Mouse (Mus musculus): ENCODE results near the gene Exoc3l4. TPM values are rescaled to one million over a fixed set of nuclear protein-coding genes. Genes with fewer than 3 reads are reported as not detected.

Exoc3l4 gene
- polyA plus RNA-seq, 1 experiment from 2014 or later, result 5.2 TPM

- 0 out of 2 replicates have a peak, but pooled peaks cover 4% of the 10 kb centered on the region for H3K9me3 ChIP-seq
- WGBS, result under 1% methylated on average over 48 of the region's 48 CpGs
- peak within 1 kb of the TSS; percentile 57 for H3K4me3 ChIP-seq
- DNase-seq (ENCODE audit: extremely low spot score, low spot score), result peak; percentile 78
- peaks cover 61% of the 10 kb centered on the region for H3K4me1 ChIP-seq
- H3K36me3 ChIP-seq (replicated peaks), result no peaks in the 10 kb centered on the region
- H3K27me3 ChIP-seq (ENCODE audit: poor library complexity, severe bottlenecking), result peaks cover 94% of the 10 kb centered on the region
- H3K27ac ChIP-seq, result peak within 1 kb of the TSS; percentile 45; the same call in 1 of the 2 replicates
These were observed 25.6 kb downstream of the Exoc3l4 start, which contains the start of gene Tnfaip2 for GRCm38 (mm10) chr12:111442309-111443010. Gene Tnfaip2, plus strand, starts transcription at chr12:111442469.

- Histone ChIP-seq H3K27me3 (ENCODE audit: poor library complexity, severe bottlenecking) (peaks cover 94% of the 10 kb centered on the region), H3K9me3 (0 out of 2 replicates have a peak, but pooled peaks cover 4% of the 10 kb centered on the region), H3K27ac (peak overlapping the region; percentile 12; the same call in 1 of the 2 replicates), H3K4me3 (peak overlapping the region; percentile 57), H3K4me1 (peaks cover 66% of the 10 kb centered on the region), H3K36me3 (replicated peaks) (no peaks in the 10 kb centered on the region)
- 8% methylated on average over 15 of the region's 15 CpGs for WGBS
- DNase-seq (ENCODE audit: extremely low spot score, low spot score), result no peak
These were observed 26.4 kb downstream of the Exoc3l4 start for GRCm38 (mm10) chr12:111443011-111443870.

- H3K36me3 ChIP-seq (replicated peaks), result no peaks in the 10 kb centered on the region
- H3K9me3 ChIP-seq, result 0 out of 2 replicates have a peak, but pooled peaks cover 4% of the 10 kb centered on the region
- H3K4me3 ChIP-seq, result 0 out of 2 replicates have a peak overlapping the region, but pooled peaks have one; percentile 57
- no peak overlapping the region for H3K27ac ChIP-seq
- WGBS, result 22% methylated on average over 10 of the region's 10 CpGs
- H3K27me3 ChIP-seq (ENCODE audit: poor library complexity, severe bottlenecking), result peaks cover 97% of the 10 kb centered on the region
- DNase-seq (ENCODE audit: extremely low spot score, low spot score), result no peak
- H3K4me1 ChIP-seq, result peaks cover 75% of the 10 kb centered on the region
These were observed 27.4 kb downstream of the Exoc3l4 start for GRCm38 (mm10) chr12:111443921-111444831.

GRCm38 (mm10) chr12:111445161-111445889 lies 28.5 kb downstream of the Exoc3l4 start:
- no peak overlapping the region for H3K27ac ChIP-seq
- H3K4me3 ChIP-seq, result peak overlapping the region; percentile 38
- H3K36me3 ChIP-seq (replicated peaks), result no peaks in the 10 kb centered on the region
- peaks cover 100% of the 10 kb centered on the region for H3K27me3 ChIP-seq (ENCODE audit: poor library complexity, severe bottlenecking)
- WGBS, result 2% methylated on average over 52 of the region's 52 CpGs
- H3K9me3 ChIP-seq, result no peaks in the 10 kb centered on the region
- DNase-seq (ENCODE audit: extremely low spot score, low spot score), result no peak
- H3K4me1 ChIP-seq, result peaks cover 87% of the 10 kb centered on the region

- Histone ChIP-seq H3K9me3 (no peaks in the 10 kb centered on the region), H3K36me3 (replicated peaks) (no peaks in the 10 kb centered on the region), H3K27me3 (ENCODE audit: poor library complexity, severe bottlenecking) (peaks cover 100% of the 10 kb centered on the region), H3K4me3 (peak overlapping the region; percentile 38), H3K4me1 (peaks cover 90% of the 10 kb centered on the region), H3K27ac (no peak overlapping the region)
- 4% methylated on average over 27 of the region's 27 CpGs for WGBS
- no peak for DNase-seq (ENCODE audit: extremely low spot score, low spot score)
These were observed 29.2 kb downstream of the Exoc3l4 start for GRCm38 (mm10) chr12:111445890-111446613.

- WGBS, result 18% methylated on average over 5 of the region's 5 CpGs
- Histone ChIP-seq H3K36me3 (replicated peaks) (no peaks in the 10 kb centered on the region), H3K27ac (peak overlapping the region; percentile 6; the same call in 1 of the 2 replicates), H3K4me3 (no peak overlapping the region), H3K9me3 (no peaks in the 10 kb centered on the region), H3K27me3 (ENCODE audit: poor library complexity, severe bottlenecking) (peaks cover 100% of the 10 kb centered on the region), H3K4me1 (peaks cover 86% of the 10 kb centered on the region)
- no peak for DNase-seq (ENCODE audit: extremely low spot score, low spot score)
These were observed 29.9 kb downstream of the Exoc3l4 start for GRCm38 (mm10) chr12:111446745-111447144.

GRCm38 (mm10) chr12:111447350-111447749 lies 30.5 kb downstream of the Exoc3l4 start:
- H3K4me3 ChIP-seq, result no peak overlapping the region
- H3K27me3 ChIP-seq (ENCODE audit: poor library complexity, severe bottlenecking), result peaks cover 100% of the 10 kb centered on the region
- H3K36me3 ChIP-seq (replicated peaks), result no peaks in the 10 kb centered on the region
- peaks cover 80% of the 10 kb centered on the region for H3K4me1 ChIP-seq
- no peaks in the 10 kb centered on the region for H3K9me3 ChIP-seq
- DNase-seq (ENCODE audit: extremely low spot score, low spot score), result no peak
- WGBS, result 10% methylated on average over 9 of the region's 9 CpGs
- H3K27ac ChIP-seq, result peak overlapping the region; percentile 6; the same call in 1 of the 2 replicates

- Histone ChIP-seq H3K4me3 (no peak overlapping the region), H3K27me3 (ENCODE audit: poor library complexity, severe bottlenecking) (peaks cover 100% of the 10 kb centered on the region), H3K27ac (no peak overlapping the region), H3K36me3 (replicated peaks) (no peaks in the 10 kb centered on the region), H3K9me3 (no peaks in the 10 kb centered on the region), H3K4me1 (peaks cover 72% of the 10 kb centered on the region)
- 12% methylated on average over 22 of the region's 22 CpGs for WGBS
- no peak for DNase-seq (ENCODE audit: extremely low spot score, low spot score)
These were observed 31.3 kb downstream of the Exoc3l4 start for GRCm38 (mm10) chr12:111447898-111448760.

- H3K36me3 ChIP-seq (replicated peaks), result no peaks in the 10 kb centered on the region
- peaks cover 100% of the 10 kb centered on the region for H3K27me3 ChIP-seq (ENCODE audit: poor library complexity, severe bottlenecking)
- DNase-seq (ENCODE audit: extremely low spot score, low spot score), result no peak
- H3K4me1 ChIP-seq, result peaks cover 62% of the 10 kb centered on the region
- H3K9me3 ChIP-seq, result no peaks in the 10 kb centered on the region
- H3K4me3 ChIP-seq, result no peak overlapping the region
- no peak overlapping the region for H3K27ac ChIP-seq
- 22% methylated on average over 13 of the region's 14 CpGs for WGBS
These were observed 32.3 kb downstream of the Exoc3l4 start for GRCm38 (mm10) chr12:111448931-111449705.

- Histone ChIP-seq H3K4me1 (peaks cover 58% of the 10 kb centered on the region), H3K27me3 (ENCODE audit: poor library complexity, severe bottlenecking) (peaks cover 100% of the 10 kb centered on the region)
- 36% methylated on average over 6 of the region's 6 CpGs for WGBS
These were observed 33.5 kb downstream of the Exoc3l4 start for GRCm38 (mm10) chr12:111450359-111450758.

More at GRCm38 (mm10) chr12:111450359-111450758, 33.5 kb downstream of the Exoc3l4 start:
- H3K27ac ChIP-seq, result no peak overlapping the region
- no peak overlapping the region for H3K4me3 ChIP-seq
- H3K9me3 ChIP-seq, result no peaks in the 10 kb centered on the region
- no peaks in the 10 kb centered on the region for H3K36me3 ChIP-seq (replicated peaks)
- no peak for DNase-seq (ENCODE audit: extremely low spot score, low spot score)

Data from forebrain, embryonic 10.5 days (tissue).